Mouse (Mus musculus): Measurements from ENCODE around the gene Psmd4. TPM values are rescaled to one million over a fixed set of nuclear protein-coding genes. Genes with fewer than 3 reads are reported as not detected.
"Not testable (repeated sequence)": the region's sequence is repeated elsewhere in the genome, so short reads cannot be mapped to it uniquely, and the experiment has no call there.

Psmd4 gene
- total and polyA plus RNA-seq, 2 experiments = 134 to 140 TPM

- Histone ChIP-seq H3K79me2 (ENCODE audit: control insufficient read depth, insufficient read depth, low read length) (no peaks in the 10 kb centered on the region), H3K4me3 (ENCODE audit: insufficient read depth, low read depth, low read length) (no peak overlapping the region), H3K36me3 (ENCODE audit: control insufficient read depth, insufficient read depth, low read length) (no peaks in the 10 kb centered on the region), H3K27ac (replicated peaks; ENCODE audit: insufficient read depth, low read depth, low read length) (no peak overlapping the region), H3K27me3 (ENCODE audit: control insufficient read depth, insufficient read depth, low read length) (no peaks in the 10 kb centered on the region), H3K9ac (ENCODE audit: low read depth, low read length) (no peak overlapping the region), H3K4me1 (ENCODE audit: control insufficient read depth, insufficient read depth, low read length) (no peaks in the 10 kb centered on the region)
- no peak for DNase-seq (ENCODE audit: extremely low read depth, low read depth, low spot score)
- TF ChIP-seq POLR2A (IDR thresholded peaks at IDR 0.05; ENCODE audit: extremely low read depth, insufficient read depth, low read length) (no peak), CTCF (IDR thresholded peaks at IDR 0.05; ENCODE audit: low read depth, low read length) (no peak)
- 68% methylated on average over 3 of the region's 3 CpGs for WGBS
Measured at GRCm38 (mm10) chr3:95047914-95048313, 5.5 kb upstream of the Psmd4 start.

GRCm38 (mm10) chr3:95046462-95047057 is 4.1 kb upstream of the Psmd4 start:
- no peaks in the 10 kb centered on the region for H3K27me3 ChIP-seq (ENCODE audit: control insufficient read depth, insufficient read depth, low read length)
- H3K4me1 ChIP-seq (ENCODE audit: control insufficient read depth, insufficient read depth, low read length) = peaks cover 2% of the 10 kb centered on the region
- no peak overlapping the region for H3K4me3 ChIP-seq (ENCODE audit: insufficient read depth, low read depth, low read length)
- no peak overlapping the region for H3K9ac ChIP-seq (ENCODE audit: low read depth, low read length)
- no peak for DNase-seq (ENCODE audit: extremely low read depth, low read depth, low spot score)
- H3K27ac ChIP-seq (replicated peaks; ENCODE audit: insufficient read depth, low read depth, low read length) = no peak overlapping the region
- 87% methylated on average over 11 of the region's 11 CpGs for WGBS
- peaks cover 6% of the 10 kb centered on the region; the same call in 1 of the 2 replicates for H3K79me2 ChIP-seq (ENCODE audit: control insufficient read depth, insufficient read depth, low read length)
- no peaks in the 10 kb centered on the region for H3K36me3 ChIP-seq (ENCODE audit: control insufficient read depth, insufficient read depth, low read length)
- TF ChIP-seq POLR2A (IDR thresholded peaks at IDR 0.05; ENCODE audit: extremely low read depth, insufficient read depth, low read length) (no peak), CTCF (IDR thresholded peaks at IDR 0.05; ENCODE audit: low read depth, low read length) (no peak)

DNA sequence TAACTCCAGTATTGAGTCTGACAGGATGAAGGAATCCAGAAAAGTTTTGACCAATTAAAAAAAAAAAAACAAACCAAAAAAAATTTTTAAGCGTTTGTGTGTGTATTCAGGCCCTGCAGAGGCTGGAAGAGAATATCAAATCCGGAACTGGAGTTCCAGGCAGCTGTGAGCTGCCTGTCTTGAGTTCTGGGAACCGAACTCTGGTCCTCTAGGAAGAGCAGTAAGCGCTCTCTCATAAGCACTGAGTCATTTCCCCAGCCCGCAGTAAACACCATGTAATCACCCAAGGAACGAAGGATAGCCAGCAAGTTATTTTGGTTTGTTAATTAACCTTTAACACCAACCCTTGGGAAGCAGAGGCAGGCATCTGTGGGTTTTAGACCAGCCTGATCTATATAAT is 837 bp upstream of the Psmd4 start:
- TF ChIP-seq CTCF (IDR thresholded peaks at IDR 0.05; ENCODE audit: low read depth, low read length) (no peak), POLR2A (IDR thresholded peaks at IDR 0.05; ENCODE audit: extremely low read depth, insufficient read depth, low read length) (no peak)
- peaks cover 3% of the 10 kb centered on the region; the same call in 1 of the 2 replicates for H3K36me3 ChIP-seq (ENCODE audit: control insufficient read depth, insufficient read depth, low read length)
- H3K79me2 ChIP-seq (ENCODE audit: control insufficient read depth, insufficient read depth, low read length) = peaks cover 19% of the 10 kb centered on the region; the same call in 1 of the 2 replicates
- H3K27ac ChIP-seq (replicated peaks; ENCODE audit: insufficient read depth, low read depth, low read length) = no peak overlapping the region
- H3K27me3 ChIP-seq (ENCODE audit: control insufficient read depth, insufficient read depth, low read length) = no peaks in the 10 kb centered on the region
- H3K4me1 ChIP-seq (ENCODE audit: control insufficient read depth, insufficient read depth, low read length) = peaks cover 5% of the 10 kb centered on the region
- no peak overlapping the region for H3K4me3 ChIP-seq (ENCODE audit: insufficient read depth, low read depth, low read length)
- H3K9ac ChIP-seq (ENCODE audit: low read depth, low read length) = no peak overlapping the region
- no peak for DNase-seq (ENCODE audit: extremely low read depth, low read depth, low spot score)
- 74% methylated on average over 6 of the region's 6 CpGs for WGBS

DNA sequence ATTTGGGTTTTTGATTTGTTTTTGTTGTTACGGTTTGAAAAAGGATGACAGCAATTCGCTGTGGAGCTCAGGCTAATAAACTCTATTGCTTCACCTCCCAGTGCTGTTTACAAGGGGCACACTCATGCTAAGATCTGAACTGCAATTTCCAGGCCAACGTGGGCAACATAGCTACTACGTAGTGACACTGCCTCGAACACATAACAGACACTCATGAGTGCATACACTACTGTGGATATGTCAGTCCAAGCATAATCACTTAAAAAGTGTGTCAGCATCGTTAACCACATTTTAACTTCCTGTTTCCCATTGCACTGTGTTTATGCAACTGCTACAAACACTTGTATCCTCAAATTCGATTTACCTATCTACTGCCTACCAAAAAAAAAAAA is 420 bp upstream of the Psmd4 start:
- H3K4me1 ChIP-seq (ENCODE audit: control insufficient read depth, insufficient read depth, low read length) = peaks cover 5% of the 10 kb centered on the region
- peak overlapping the region; percentile 28; the same call in 1 of the 2 replicates for H3K9ac ChIP-seq (ENCODE audit: low read depth, low read length)
- peaks cover 5% of the 10 kb centered on the region; the same call in 1 of the 2 replicates for H3K36me3 ChIP-seq (ENCODE audit: control insufficient read depth, insufficient read depth, low read length)
- no peaks in the 10 kb centered on the region for H3K27me3 ChIP-seq (ENCODE audit: control insufficient read depth, insufficient read depth, low read length)
- no peak for DNase-seq (ENCODE audit: extremely low read depth, low read depth, low spot score)
- H3K4me3 ChIP-seq (ENCODE audit: insufficient read depth, low read depth, low read length) = peak overlapping the region; percentile 27
- peak overlapping the region; percentile 25 for H3K27ac ChIP-seq (replicated peaks; ENCODE audit: insufficient read depth, low read depth, low read length)
- WGBS = 11% methylated on average over 7 of the region's 7 CpGs
- peaks cover 19% of the 10 kb centered on the region; the same call in 1 of the 2 replicates for H3K79me2 ChIP-seq (ENCODE audit: control insufficient read depth, insufficient read depth, low read length)
- TF ChIP-seq POLR2A (IDR thresholded peaks at IDR 0.05; ENCODE audit: extremely low read depth, insufficient read depth, low read length) (no peak), CTCF (IDR thresholded peaks at IDR 0.05; ENCODE audit: low read depth, low read length) (no peak)

- peaks cover 5% of the 10 kb centered on the region for H3K4me1 ChIP-seq (ENCODE audit: control insufficient read depth, insufficient read depth, low read length)
- peaks cover 19% of the 10 kb centered on the region; the same call in 1 of the 2 replicates for H3K79me2 ChIP-seq (ENCODE audit: control insufficient read depth, insufficient read depth, low read length)
- DNase-seq (ENCODE audit: extremely low read depth, low read depth, low spot score) = peak; percentile 48
- 2% methylated on average over 3 of the region's 3 CpGs for WGBS
- H3K27me3 ChIP-seq (ENCODE audit: control insufficient read depth, insufficient read depth, low read length) = no peaks in the 10 kb centered on the region
- TF ChIP-seq POLR2A (IDR thresholded peaks at IDR 0.05; ENCODE audit: extremely low read depth, insufficient read depth, low read length) = no peak
- no peak for TF ChIP-seq CTCF (IDR thresholded peaks at IDR 0.05; ENCODE audit: low read depth, low read length)
- H3K9ac ChIP-seq (ENCODE audit: low read depth, low read length) = peak overlapping the region; percentile 66
- H3K36me3 ChIP-seq (ENCODE audit: control insufficient read depth, insufficient read depth, low read length) = peaks cover 7% of the 10 kb centered on the region; the same call in 1 of the 2 replicates
- H3K27ac ChIP-seq (replicated peaks; ENCODE audit: insufficient read depth, low read depth, low read length) = peak overlapping the region; percentile 33; the same call in 1 of the 2 replicates
- H3K4me3 ChIP-seq (ENCODE audit: insufficient read depth, low read depth, low read length) = peak overlapping the region; percentile 82
Measured at GRCm38 (mm10) chr3:95041625-95042024, 789 bp downstream of the Psmd4 start.

GRCm38 (mm10) chr3:95029953-95030352 is 12.5 kb downstream of the Psmd4 start:
- no peak overlapping the region for H3K27ac ChIP-seq (replicated peaks; ENCODE audit: insufficient read depth, low read depth, low read length)
- no peak overlapping the region for H3K9ac ChIP-seq (ENCODE audit: low read depth, low read length)
- H3K36me3 ChIP-seq (ENCODE audit: control insufficient read depth, insufficient read depth, low read length) = peaks cover 38% of the 10 kb centered on the region
- TF ChIP-seq POLR2A (IDR thresholded peaks at IDR 0.05; ENCODE audit: extremely low read depth, insufficient read depth, low read length) (no peak), CTCF (IDR thresholded peaks at IDR 0.05; ENCODE audit: low read depth, low read length) (no peak)
- H3K79me2 ChIP-seq (ENCODE audit: control insufficient read depth, insufficient read depth, low read length) = no peaks in the 10 kb centered on the region
- 73% methylated on average over 3 of the region's 3 CpGs for WGBS
- DNase-seq (ENCODE audit: extremely low read depth, low read depth, low spot score) = no peak
- H3K4me3 ChIP-seq (ENCODE audit: insufficient read depth, low read depth, low read length) = no peak overlapping the region
- peaks cover 2% of the 10 kb centered on the region for H3K4me1 ChIP-seq (ENCODE audit: control insufficient read depth, insufficient read depth, low read length)
- H3K27me3 ChIP-seq (ENCODE audit: control insufficient read depth, insufficient read depth, low read length) = no peaks in the 10 kb centered on the region

DNA sequence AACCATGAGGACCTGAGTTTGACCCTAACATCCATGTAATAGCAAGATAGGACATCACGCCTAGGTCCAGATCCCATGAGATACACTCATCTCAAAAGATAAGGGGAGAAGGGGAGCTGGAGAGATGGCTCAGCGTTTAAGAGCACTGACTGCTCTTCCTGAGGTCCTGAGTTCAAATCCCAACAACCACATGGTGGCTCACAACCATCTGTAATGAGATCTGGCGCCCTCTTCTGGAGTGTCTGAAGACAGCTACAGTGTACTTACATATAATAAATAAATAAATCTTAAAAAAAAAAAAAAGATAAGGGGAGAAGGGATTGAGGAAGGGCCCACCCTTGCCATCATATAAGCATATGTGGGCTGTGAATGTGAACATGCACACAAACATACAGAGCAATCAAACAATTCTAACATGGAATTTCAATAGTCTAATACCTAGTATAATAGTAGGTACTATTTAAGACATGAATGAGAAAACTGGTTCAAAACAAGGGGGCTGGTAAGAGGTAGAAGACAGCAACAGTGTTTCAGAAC is 13.1 kb downstream of the Psmd4 start:
- not testable (repeated sequence) for H3K27me3 ChIP-seq (ENCODE audit: control insufficient read depth, insufficient read depth, low read length); H3K4me3 ChIP-seq (ENCODE audit: insufficient read depth, low read depth, low read length); H3K79me2 ChIP-seq (ENCODE audit: control insufficient read depth, insufficient read depth, low read length); H3K4me1 ChIP-seq (ENCODE audit: control insufficient read depth, insufficient read depth, low read length); H3K9ac ChIP-seq (ENCODE audit: low read depth, low read length); H3K27ac ChIP-seq (replicated peaks; ENCODE audit: insufficient read depth, low read depth, low read length); DNase-seq (ENCODE audit: extremely low read depth, low read depth, low spot score)
- peaks cover 32% of the 10 kb centered on the region for H3K36me3 ChIP-seq (ENCODE audit: control insufficient read depth, insufficient read depth, low read length)
- 73% methylated on average over 3 of the region's 3 CpGs for WGBS

All from liver, adult 2 months (tissue).